Mouse (Mus musculus): ENCODE measurements around the gene Grik4. TPM values are rescaled to one million over a fixed set of nuclear protein-coding genes. Genes with fewer than 3 reads are reported as not detected.

Gene Grik4
- polyA plus RNA-seq, 1 experiment from 2014 or later = 1.1 TPM

DNA sequence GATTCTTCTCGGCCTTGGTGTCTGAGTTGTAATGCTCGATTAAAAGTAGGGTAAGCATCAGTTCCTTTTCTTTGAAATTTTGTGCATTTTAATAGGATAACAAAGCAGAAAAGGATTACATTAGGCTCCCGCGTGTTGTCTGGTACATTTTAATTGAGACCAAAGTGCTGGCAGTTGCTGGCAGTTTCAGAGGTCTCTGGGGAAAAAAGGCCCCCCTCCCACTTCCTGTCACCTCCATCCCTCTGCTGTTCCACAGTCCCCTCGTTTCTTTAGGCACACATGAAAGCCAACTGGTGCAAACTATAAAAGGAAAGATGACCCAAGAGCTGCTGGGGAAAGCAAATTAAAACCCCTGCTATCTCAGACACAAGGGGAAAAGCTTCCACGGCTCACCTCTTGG is 411.3 kb downstream of the Grik4 start:
- Histone ChIP-seq H3K4me2 (ENCODE audit: low read depth, low read length) (no peak overlapping the region), H3K27ac (ENCODE audit: low read length) (no peak overlapping the region), H3K27me3 (replicated peaks; ENCODE audit: control insufficient read depth, insufficient read depth, low read length) (no peaks in the 10 kb centered on the region), H3K4me1 (ENCODE audit: control insufficient read depth, insufficient read depth, low read length) (no peaks in the 10 kb centered on the region), H3K9me3 (ENCODE audit: control insufficient read depth, low read length) (no peaks in the 10 kb centered on the region), H3K36me3 (ENCODE audit: control insufficient read depth, insufficient read depth, low read length) (no peaks in the 10 kb centered on the region), H3K9ac (ENCODE audit: low read depth, low read length) (no peak overlapping the region), H3K4me3 (ENCODE audit: low read length) (no peak overlapping the region)
- WGBS = 34% methylated on average over 6 of the region's 6 CpGs
- no peak for ATAC-seq

GRCm38 (mm10) chr9:42531951-42532350 is 412.3 kb downstream of the Grik4 start:
- no peaks in the 10 kb centered on the region for H3K4me1 ChIP-seq (ENCODE audit: control insufficient read depth, insufficient read depth, low read length)
- no peak for ATAC-seq
- WGBS = 54% methylated on average over 3 of the region's 3 CpGs
- H3K36me3 ChIP-seq (ENCODE audit: control insufficient read depth, insufficient read depth, low read length) = no peaks in the 10 kb centered on the region
- no peak overlapping the region for H3K27ac ChIP-seq (ENCODE audit: low read length)
- no peaks in the 10 kb centered on the region for H3K9me3 ChIP-seq (ENCODE audit: control insufficient read depth, low read length)
- H3K4me3 ChIP-seq (ENCODE audit: low read length) = no peak overlapping the region
- no peak overlapping the region for H3K4me2 ChIP-seq (ENCODE audit: low read depth, low read length)
- H3K9ac ChIP-seq (ENCODE audit: low read depth, low read length) = no peak overlapping the region
- no peaks in the 10 kb centered on the region for H3K27me3 ChIP-seq (replicated peaks; ENCODE audit: control insufficient read depth, insufficient read depth, low read length)

DNA sequence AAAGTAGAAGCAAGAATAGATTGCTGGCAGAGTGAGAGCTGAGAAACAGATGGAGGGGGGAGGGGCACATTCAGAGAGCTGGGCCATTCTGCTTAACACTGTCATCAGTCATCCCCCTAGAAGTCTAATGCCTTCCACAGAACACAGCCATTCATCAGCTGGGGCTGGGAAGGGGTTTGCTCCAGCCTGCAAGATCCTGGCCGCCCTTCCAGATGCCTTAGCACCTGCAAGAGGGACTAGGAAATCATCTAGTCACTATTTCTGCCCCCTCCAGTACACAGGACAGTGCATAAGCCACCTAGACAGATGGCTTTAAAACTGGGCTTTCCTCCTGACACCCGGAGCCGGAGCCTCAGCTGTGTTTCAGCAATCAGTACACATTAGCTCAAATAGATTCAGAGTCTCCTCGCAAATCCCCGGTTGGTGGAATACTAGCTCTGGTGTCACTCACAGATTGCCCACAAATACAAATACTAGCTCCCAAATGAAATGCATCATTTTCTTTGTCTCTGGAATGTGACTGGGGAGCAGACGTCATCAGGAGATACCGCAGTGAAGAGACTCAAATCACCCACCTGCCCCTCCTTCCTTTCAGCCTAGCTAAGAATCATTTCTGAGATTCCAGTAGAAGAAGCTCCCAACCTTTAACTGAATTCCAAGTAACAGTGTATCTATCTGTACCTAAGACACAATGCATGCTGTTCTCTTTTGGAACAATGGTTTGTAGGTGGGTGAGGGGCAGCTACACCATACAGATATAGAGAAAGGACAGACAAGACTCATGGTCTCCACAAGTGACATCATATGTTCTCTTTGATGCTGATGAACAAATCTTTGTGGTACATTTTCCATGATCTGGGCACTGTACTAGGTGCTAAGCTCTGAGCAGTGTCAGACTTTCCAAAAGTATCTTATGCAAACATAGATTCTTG is 413.8 kb downstream of the Grik4 start:
- no peaks in the 10 kb centered on the region for H3K9me3 ChIP-seq (ENCODE audit: control insufficient read depth, low read length)
- no peak overlapping the region for H3K4me3 ChIP-seq (ENCODE audit: low read length)
- WGBS = 51% methylated on average over 7 of the region's 7 CpGs
- H3K9ac ChIP-seq (ENCODE audit: low read depth, low read length) = no peak overlapping the region
- H3K4me1 ChIP-seq (ENCODE audit: control insufficient read depth, insufficient read depth, low read length) = no peaks in the 10 kb centered on the region
- no peaks in the 10 kb centered on the region for H3K36me3 ChIP-seq (ENCODE audit: control insufficient read depth, insufficient read depth, low read length)
- no peak overlapping the region for H3K4me2 ChIP-seq (ENCODE audit: low read depth, low read length)
- H3K27ac ChIP-seq (ENCODE audit: low read length) = no peak overlapping the region
- H3K27me3 ChIP-seq (replicated peaks; ENCODE audit: control insufficient read depth, insufficient read depth, low read length) = no peaks in the 10 kb centered on the region
- no peak for ATAC-seq

DNA sequence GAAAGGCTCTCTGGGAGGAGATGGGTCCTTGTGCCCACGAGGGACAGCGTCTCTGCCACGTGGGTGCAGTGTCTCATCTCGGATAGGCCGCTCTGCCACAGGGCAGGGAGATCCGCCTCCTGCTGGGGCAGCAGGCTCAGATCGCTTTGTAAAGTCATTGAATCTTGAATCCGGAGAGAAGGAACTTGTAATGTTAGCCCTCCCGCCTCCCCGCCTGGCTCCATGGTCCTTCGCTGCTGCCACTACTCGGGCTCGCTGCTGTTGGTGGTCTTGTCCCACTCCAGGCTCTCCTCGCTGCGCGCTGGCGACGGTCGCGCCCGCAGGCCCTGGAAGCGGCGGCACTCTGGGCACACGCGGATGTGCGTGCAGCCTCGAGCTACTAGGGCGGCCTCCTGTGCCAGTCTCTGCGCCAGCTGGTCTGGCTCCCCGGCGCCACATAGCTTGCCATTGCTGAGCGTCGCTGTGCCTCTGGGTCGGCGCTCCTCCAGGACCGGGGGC is 423.7 kb downstream of the Grik4 start:
- ATAC-seq = peak; percentile 36; the same call in 1 of the 2 replicates
- H3K36me3 ChIP-seq (ENCODE audit: control insufficient read depth, insufficient read depth, low read length) = no peaks in the 10 kb centered on the region
- H3K9me3 ChIP-seq (ENCODE audit: control insufficient read depth, low read length) = no peaks in the 10 kb centered on the region
- 29% methylated on average over 36 of the region's 36 CpGs for WGBS
- H3K9ac ChIP-seq (ENCODE audit: low read depth, low read length) = peak overlapping the region; percentile 36; the same call in 1 of the 2 replicates
- peak overlapping the region; percentile 21 for H3K4me3 ChIP-seq (ENCODE audit: low read length)
- H3K4me1 ChIP-seq (ENCODE audit: control insufficient read depth, insufficient read depth, low read length) = 0 out of 2 replicates have a peak, but pooled peaks cover 2% of the 10 kb centered on the region
- no peaks in the 10 kb centered on the region for H3K27me3 ChIP-seq (replicated peaks; ENCODE audit: control insufficient read depth, insufficient read depth, low read length)
- H3K4me2 ChIP-seq (ENCODE audit: low read depth, low read length) = peak overlapping the region; percentile 52
- no peak overlapping the region for H3K27ac ChIP-seq (ENCODE audit: low read length)

DNA sequence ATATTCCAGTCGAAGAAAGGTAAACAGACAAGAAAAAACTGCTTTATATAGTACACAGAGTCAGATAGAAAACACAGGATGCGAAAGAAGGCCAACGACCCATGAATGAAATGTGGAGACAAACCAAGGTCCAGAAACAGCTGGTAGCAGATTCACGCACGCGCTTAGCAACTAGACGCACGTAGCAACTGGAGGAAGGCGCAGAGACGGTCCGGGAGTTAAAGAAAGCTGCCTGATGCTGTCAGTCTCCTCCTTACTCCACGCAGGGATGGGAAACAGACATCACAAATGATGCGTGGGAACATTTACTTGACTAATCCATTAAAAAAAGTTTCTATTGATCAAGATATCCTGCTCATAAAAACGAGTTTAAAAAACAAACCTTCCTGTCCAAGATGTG is 426.1 kb downstream of the Grik4 start:
- H3K4me2 ChIP-seq (ENCODE audit: low read depth, low read length) = no peak overlapping the region
- no peaks in the 10 kb centered on the region for H3K9me3 ChIP-seq (ENCODE audit: control insufficient read depth, low read length)
- no peak overlapping the region for H3K4me3 ChIP-seq (ENCODE audit: low read length)
- H3K27ac ChIP-seq (ENCODE audit: low read length) = no peak overlapping the region
- no peaks in the 10 kb centered on the region for H3K27me3 ChIP-seq (replicated peaks; ENCODE audit: control insufficient read depth, insufficient read depth, low read length)
- no peak for ATAC-seq
- 47% methylated on average over 14 of the region's 14 CpGs for WGBS
- 0 out of 2 replicates have a peak, but pooled peaks cover 2% of the 10 kb centered on the region for H3K4me1 ChIP-seq (ENCODE audit: control insufficient read depth, insufficient read depth, low read length)
- no peaks in the 10 kb centered on the region for H3K36me3 ChIP-seq (ENCODE audit: control insufficient read depth, insufficient read depth, low read length)
- no peak overlapping the region for H3K9ac ChIP-seq (ENCODE audit: low read depth, low read length)

DNA sequence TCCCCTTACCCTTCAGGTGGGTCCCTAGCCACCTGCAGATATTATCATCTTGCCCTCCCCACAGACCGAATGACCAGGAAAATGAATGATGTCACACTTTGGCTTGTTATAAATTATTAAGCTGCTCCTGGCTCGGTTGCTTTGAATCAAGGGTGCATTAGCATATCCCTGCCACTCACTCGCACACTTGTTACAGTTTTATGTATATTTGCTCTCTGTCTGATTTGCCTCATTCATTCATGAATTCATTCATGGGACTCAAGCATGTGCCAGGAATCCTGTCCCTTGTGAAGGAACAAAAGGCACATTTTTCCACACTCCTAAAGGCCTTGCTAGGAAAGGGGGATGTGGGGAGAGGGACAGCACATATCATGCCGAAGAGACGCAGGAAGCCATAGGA is 431.1 kb downstream of the Grik4 start:
- H3K4me1 ChIP-seq (ENCODE audit: control insufficient read depth, insufficient read depth, low read length) = peaks cover 7% of the 10 kb centered on the region
- H3K9ac ChIP-seq (ENCODE audit: low read depth, low read length) = no peak overlapping the region
- no peak overlapping the region for H3K4me2 ChIP-seq (ENCODE audit: low read depth, low read length)
- no peak overlapping the region for H3K4me3 ChIP-seq (ENCODE audit: low read length)
- H3K27me3 ChIP-seq (replicated peaks; ENCODE audit: control insufficient read depth, insufficient read depth, low read length) = no peaks in the 10 kb centered on the region
- H3K36me3 ChIP-seq (ENCODE audit: control insufficient read depth, insufficient read depth, low read length) = no peaks in the 10 kb centered on the region
- no peak for ATAC-seq
- no peak overlapping the region for H3K27ac ChIP-seq (ENCODE audit: low read length)
- H3K9me3 ChIP-seq (ENCODE audit: control insufficient read depth, low read length) = no peaks in the 10 kb centered on the region
- WGBS = 56% methylated on average over 5 of the region's 5 CpGs

DNA sequence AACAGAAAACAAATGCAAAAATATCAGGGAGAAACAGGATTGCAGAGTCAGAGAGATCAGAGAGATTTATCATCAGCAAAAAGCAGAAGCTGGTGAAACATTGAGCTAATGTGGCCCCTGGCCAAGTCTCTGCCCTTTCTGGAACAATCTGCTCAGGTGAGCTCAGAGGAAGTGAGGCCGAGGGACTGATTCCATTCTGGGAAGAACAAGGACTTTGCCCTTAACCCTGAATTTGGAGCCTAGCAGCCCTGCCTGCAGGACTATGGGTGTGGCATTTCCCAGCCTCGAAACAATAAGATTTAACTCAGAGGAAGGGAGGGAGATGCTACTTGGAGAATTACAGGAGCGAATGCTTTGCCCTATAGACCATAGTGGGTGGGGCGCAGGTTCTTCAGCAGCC is 432.0 kb downstream of the Grik4 start:
- Histone ChIP-seq H3K4me3 (ENCODE audit: low read length) (no peak overlapping the region), H3K36me3 (ENCODE audit: control insufficient read depth, insufficient read depth, low read length) (no peaks in the 10 kb centered on the region), H3K4me1 (ENCODE audit: control insufficient read depth, insufficient read depth, low read length) (peaks cover 7% of the 10 kb centered on the region), H3K9me3 (ENCODE audit: control insufficient read depth, low read length) (no peaks in the 10 kb centered on the region), H3K9ac (ENCODE audit: low read depth, low read length) (no peak overlapping the region), H3K27me3 (replicated peaks; ENCODE audit: control insufficient read depth, insufficient read depth, low read length) (no peaks in the 10 kb centered on the region), H3K27ac (ENCODE audit: low read length) (peak overlapping the region; percentile 50; the same call in 1 of the 2 replicates), H3K4me2 (ENCODE audit: low read depth, low read length) (no peak overlapping the region)
- peak; percentile 92 for ATAC-seq
- 45% methylated on average over 4 of the region's 4 CpGs for WGBS

DNA sequence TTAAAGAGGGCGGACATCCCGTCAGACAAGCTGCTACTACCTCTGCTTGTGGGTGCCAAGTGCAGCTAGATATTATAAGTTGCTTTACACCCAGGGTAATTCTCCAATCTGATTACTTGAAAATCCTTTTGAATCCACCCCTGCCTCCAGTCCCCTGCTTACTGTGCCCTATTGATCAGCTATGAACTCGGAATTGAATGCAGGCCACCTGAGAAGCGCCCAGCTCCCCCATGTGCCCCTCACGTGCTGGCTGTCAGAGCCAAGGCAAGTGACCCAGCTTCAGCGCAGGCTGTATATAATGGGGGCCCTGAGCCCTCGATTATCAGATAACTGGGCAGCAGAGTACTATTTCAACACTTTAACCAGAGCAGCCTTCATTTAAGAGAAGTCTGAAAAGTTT is 436.1 kb downstream of the Grik4 start:
- Histone ChIP-seq H3K4me3 (ENCODE audit: low read length) (no peak overlapping the region), H3K4me1 (ENCODE audit: control insufficient read depth, insufficient read depth, low read length) (peaks cover 7% of the 10 kb centered on the region), H3K27me3 (replicated peaks; ENCODE audit: control insufficient read depth, insufficient read depth, low read length) (no peaks in the 10 kb centered on the region), H3K9ac (ENCODE audit: low read depth, low read length) (no peak overlapping the region), H3K4me2 (ENCODE audit: low read depth, low read length) (no peak overlapping the region), H3K27ac (ENCODE audit: low read length) (no peak overlapping the region), H3K9me3 (ENCODE audit: control insufficient read depth, low read length) (no peaks in the 10 kb centered on the region), H3K36me3 (ENCODE audit: control insufficient read depth, insufficient read depth, low read length) (no peaks in the 10 kb centered on the region)
- 66% methylated on average over 7 of the region's 7 CpGs for WGBS
- ATAC-seq = no peak

GRCm38 (mm10) chr9:42507709-42508108 is 436.6 kb downstream of the Grik4 start, which contains the start of gene Tbcel:
Gene Tbcel, minus strand, starts transcription at chr9:42507809.
- Histone ChIP-seq H3K9ac (ENCODE audit: low read depth, low read length) (no peak within 1 kb of the TSS), H3K27ac (ENCODE audit: low read length) (no peak within 1 kb of the TSS), H3K9me3 (ENCODE audit: control insufficient read depth, low read length) (no peaks in the 10 kb centered on the region), H3K4me2 (ENCODE audit: low read depth, low read length) (no peak within 1 kb of the TSS), H3K4me3 (ENCODE audit: low read length) (no peak within 1 kb of the TSS), H3K4me1 (ENCODE audit: control insufficient read depth, insufficient read depth, low read length) (peaks cover 4% of the 10 kb centered on the region), H3K27me3 (replicated peaks; ENCODE audit: control insufficient read depth, insufficient read depth, low read length) (no peaks in the 10 kb centered on the region), H3K36me3 (ENCODE audit: control insufficient read depth, insufficient read depth, low read length) (no peaks in the 10 kb centered on the region)
- no peak for ATAC-seq
- WGBS = 70% methylated on average over 6 of the region's 6 CpGs
